Mouse (Mus musculus): ENCODE measurements around the gene Ankrd40.

Ankrd40 gene

GRCm38 (mm10) chr11:94327693-94328643 is at the start of gene Ankrd40:
Gene Ankrd40 (plus strand): TSS chr11:94328001.
- DNase-seq: peak; percentile 97 to 99

DNA sequence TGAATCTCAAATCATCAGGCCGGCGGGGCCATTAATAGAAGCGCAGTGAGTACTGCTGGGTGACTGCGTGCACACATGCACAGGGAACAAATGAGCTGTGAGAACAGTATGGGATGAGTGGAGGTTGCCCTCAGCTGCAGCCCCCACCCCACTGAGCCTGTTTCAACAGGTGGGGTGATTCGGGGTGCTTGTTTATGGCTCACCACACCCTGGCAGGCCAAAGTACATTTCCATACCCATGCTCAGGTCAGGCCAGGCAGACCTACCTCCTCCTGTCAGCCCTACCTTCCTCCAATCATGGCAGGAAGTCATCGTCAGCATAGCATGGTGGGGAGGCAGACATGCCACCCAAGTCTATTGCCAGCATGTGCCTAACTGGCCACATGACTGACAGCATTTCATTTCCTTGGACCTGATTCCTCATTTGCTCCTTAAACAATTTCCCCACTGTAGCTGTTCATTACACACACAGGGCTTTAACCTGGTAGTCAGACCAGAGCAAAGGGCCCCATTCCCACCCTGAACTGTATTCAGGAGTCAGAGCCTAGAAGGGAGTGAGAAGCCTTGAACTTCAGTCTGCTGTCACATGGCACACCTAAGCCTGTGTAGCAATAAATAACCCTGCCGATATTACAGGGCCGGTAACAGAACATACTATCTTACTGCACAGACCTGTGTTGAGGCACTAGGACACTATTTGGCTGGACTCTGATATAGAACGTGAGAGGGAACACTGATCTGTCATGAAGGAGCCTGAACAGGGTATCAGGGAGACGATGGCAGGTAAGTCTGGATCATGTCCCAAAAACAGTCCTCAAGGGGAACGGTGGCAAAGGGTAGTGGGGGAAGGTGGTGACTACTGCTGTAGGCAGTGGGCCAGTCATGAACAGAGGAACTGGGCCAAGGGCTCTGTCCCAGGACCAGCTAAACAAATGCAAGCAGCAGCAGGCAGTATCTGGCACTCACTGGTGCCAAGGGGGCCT is 46.3 kb upstream of the Ankrd40 start, which contains the start of gene Gm21885:
Gene Gm21885, plus strand, starts transcription at position 675 of the 983 bp plus-strand sequence.
- DNase-seq: peak; percentile 22 to 45

DNA sequence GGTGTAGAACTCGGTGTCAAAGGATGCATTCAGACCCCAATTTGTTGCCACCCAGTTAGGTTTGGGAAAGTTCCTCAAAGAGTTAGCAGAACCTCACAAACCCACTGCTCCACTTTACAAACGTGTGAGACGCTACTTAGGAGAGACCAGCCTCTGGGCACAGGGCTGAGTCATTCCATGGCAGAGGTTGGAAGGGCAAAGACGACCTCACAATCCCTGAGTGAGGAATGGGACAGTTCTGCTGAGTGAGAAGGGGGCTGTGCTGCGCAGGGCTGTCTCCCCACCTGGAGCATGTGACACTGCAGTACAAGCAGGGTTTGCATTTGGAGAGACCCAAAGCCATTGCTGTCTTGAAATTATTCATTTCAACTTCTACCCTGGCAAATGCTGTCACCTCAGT is 45.5 kb upstream of the Ankrd40 start:
- DNase-seq: no peak

DNA sequence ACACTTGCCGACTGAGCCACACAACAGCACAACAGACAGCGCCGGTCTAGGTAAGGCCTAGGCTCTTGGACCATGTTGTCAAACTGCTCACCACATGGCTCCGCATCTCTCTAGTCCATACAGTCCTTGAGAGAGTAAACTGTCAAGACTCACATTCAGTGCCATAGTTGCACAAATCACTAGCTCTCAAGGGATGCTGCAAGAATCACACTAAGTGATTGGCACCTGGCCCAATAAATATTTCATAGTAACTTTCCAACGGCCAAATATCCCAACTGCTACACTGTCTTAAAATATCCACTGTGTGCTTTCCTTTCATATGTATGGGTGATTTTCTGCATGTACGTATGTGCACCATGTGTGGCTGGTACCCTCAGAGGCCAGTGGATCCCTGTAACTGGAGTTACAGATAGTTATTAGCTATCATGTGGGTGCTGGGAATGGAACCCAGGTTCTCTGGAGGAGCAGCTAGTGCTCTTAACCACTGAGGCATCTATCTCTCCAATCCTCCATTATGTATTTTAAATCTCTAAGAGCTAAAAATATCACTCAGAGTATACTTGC is 44.2 kb upstream of the Ankrd40 start:
- no peak for DNase-seq

GRCm38 (mm10) chr11:94285886-94286574 is 41.8 kb upstream of the Ankrd40 start:
- no peak for DNase-seq

DNA sequence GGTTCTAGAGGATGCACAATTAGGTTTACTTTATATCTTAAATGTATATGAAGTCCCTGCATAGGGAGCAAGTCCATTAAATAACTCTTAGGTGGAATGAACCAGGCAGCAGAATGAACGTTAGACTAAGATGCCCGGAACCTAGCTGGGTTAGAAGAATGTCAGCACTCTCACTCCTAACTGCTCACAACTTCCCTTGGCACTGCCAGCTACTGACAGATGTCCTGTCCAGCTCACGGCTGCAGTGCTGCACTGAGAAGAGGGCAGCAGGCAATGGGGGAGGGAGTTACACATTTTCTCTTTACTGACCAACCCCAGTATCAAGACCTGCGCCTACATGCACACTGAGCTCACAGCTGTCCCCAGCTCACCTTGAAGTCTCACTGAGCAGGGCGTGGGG is 40.7 kb upstream of the Ankrd40 start:
- no peak for DNase-seq

- no peak for DNase-seq
Observed at GRCm38 (mm10) chr11:94290062-94290740, 37.6 kb upstream of the Ankrd40 start.

DNA sequence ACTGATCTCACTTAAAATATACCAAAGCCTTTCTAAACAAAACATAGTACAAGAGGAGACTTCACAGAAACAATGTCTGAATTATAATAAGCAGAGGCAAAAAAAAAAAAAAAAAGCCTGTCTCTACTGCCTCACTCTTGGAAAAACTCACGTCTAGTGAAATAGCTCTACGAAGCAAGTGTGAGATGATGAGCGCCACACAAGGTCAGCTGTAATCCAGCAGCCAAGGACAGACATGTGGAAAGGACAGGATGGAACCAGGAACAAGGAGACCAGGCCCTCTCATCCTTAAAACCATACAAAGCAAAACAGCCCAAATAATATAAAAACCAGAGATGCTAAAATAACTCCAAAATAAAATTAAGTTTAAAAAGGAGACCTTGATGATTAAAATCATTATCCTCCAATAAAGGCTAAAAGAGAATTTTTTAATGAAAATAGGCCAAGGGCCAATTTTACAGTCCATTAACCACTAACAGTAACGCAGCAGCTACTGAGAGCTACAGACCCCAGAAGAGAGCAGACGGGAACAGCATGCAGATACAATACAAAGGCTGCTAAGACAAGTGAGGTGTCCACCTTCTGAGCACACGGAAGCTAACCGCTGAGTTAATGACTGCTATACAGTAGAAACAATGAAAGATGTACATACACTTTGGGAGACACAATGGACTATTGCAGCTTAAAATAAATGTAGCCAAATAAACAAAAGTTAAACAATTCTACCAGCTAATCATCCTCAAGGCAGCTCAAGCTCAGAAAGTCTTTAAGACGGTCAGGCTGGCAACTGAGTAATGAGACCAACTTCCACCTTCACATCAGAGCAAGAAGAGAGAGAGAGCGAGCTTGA is 32.6 kb upstream of the Ankrd40 start:
- DNase-seq: no peak

- no peak for DNase-seq
Observed at GRCm38 (mm10) chr11:94312733-94313132, 15.1 kb upstream of the Ankrd40 start.

DNA sequence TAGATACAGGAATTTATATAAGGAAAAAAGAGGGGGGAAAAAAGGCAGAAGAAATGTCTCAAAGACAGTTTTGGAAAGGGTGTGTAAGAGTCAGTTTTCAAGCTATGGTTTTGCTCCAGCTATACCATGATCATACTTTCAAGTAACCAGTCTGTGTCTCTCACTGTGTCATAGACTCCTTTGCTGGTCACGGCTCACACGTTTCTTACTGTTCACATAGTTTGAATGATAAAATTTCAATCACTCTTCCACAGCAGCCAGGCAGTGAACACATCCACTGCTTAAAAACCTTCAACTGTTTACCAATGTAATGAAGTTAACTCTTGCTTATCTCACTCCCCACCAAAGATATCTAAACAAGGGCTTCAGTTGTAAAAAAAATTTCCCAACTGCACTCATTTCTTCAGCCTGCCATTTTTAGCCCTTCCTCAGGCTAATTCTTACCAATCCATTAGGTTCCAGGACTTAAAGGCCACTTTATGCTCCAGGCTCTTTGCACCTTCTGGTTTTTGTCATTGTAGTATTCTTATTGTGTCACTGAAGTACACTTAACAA is 13.6 kb upstream of the Ankrd40 start:
- no peak for DNase-seq

- no peak for DNase-seq
Observed at GRCm38 (mm10) chr11:94315308-94315707, 12.5 kb upstream of the Ankrd40 start.

DNA sequence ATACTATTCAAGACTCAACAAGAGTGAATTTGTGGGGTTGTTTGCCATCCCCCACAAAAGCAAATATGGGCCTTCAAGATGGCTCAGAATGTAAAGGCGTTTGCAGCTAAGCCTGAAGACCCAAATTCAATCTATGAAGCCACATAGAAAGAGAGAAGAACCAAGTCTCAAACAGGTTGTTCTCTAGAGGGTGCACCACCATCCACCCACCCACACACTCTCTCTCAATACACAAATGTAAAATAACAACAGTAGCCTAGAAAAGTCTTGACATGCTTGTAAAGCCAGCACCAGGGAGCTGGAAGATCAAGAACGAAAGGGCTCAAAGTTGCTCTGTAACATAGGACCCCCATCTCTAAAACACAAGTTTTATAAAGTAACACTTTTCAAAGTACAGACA is 11.3 kb upstream of the Ankrd40 start:
- DNase-seq: no peak

- no peak for DNase-seq
Observed at GRCm38 (mm10) chr11:94317014-94317413, 10.8 kb upstream of the Ankrd40 start.

DNA sequence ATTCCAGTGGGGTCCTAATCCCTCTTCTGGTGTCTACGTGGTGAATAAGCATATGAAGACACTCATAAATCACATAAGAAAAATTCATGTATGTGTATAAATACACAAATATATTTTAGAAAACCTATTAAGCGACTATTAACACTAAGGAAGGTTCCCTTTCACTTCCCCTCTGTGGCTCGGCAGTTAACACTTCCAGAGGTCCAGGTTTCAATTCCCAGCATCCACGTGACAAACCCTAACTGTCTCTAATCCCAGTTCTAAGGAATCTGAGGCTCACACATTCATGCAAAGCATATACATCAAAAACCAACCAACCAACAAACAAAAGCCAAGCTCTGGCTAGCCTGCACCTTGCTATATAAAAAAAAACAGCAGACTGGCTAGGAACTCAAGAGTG is 10.3 kb upstream of the Ankrd40 start:
- DNase-seq: no peak

DNA sequence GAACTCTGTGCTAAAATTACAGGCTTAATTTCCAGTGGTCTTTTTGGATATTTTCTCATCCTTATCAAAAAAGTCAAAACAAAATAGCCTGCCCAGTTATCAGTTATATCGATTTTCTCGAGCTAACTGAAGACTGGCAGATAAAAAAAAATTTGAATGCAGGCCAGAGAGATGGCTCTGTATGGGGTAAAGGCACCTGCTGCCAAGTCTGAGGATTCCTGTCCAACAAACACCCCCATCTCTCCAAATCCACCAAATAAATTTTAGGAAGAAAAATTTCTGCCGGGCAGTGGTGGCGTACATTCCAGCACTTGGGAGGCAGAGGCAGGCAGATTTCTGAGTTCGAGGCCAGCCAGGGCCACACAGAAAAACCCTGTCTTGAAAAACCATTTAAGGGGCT is 9.7 kb upstream of the Ankrd40 start:
- DNase-seq: peak in 1 of 2 experiments; percentile 21

GRCm38 (mm10) chr11:94320969-94321930 is 6.6 kb upstream of the Ankrd40 start:
- peak in 1 of 2 experiments; percentile 82 for DNase-seq

- peak; percentile 97 to 99 for DNase-seq
Observed at GRCm38 (mm10) chr11:94321931-94322400, 5.8 kb upstream of the Ankrd40 start, which contains the start of gene Luc7l3. Gene Luc7l3 (minus strand): TSS chr11:94321988.

- DNase-seq: no peak
Observed at GRCm38 (mm10) chr11:94322636-94323035, 5.2 kb upstream of the Ankrd40 start.

Measured in cerebellum, postnatal 25 days (tissue).